Mouse (Mus musculus) hematopoietic stem cell, adult 5-6 weeks (primary cell): ENCODE results near the gene Bicd2. TPM values are rescaled to one million over a fixed set of nuclear protein-coding genes. Genes with fewer than 3 reads are reported as not detected.

ENCODE experiments used
- ATAC-seq, 2 experiments: fragments of 125-278 bp in 1 of 2; replicated peaks in 1 of 2; 2 replicates each; pipeline ENCODE4 v1.8.0; 2016 to 2017; ENCODE audit warnings: inconsistent platforms in 2 of 2, mild to moderate bottlenecking in 2 of 2, moderate number of reproducible peaks in 2 of 2, low read depth in 1 of 2, moderate TSS enrichment in 1 of 2; ENCODE audit not compliant: low FRiP score in 2 of 2, poor library complexity in 2 of 2, severe bottlenecking in 2 of 2, insufficient read depth in 1 of 2, low TSS enrichment in 1 of 2
- total RNA-seq: library from RNA; stranded (forward); fragments of 172-1452, 232-1000 nt; gene quantifications from 2 replicates; pipeline ENCODE4 v1.2.3, GENCODE M21; 2017

Bicd2 gene
- total RNA-seq, 1 experiment from 2014 or later = 21.2 TPM

GRCm38 (mm10) chr13:49421959-49422358, 80.6 kb downstream of the Bicd2 start:
- ATAC-seq = no peak

- ATAC-seq = no peak
Measured at GRCm38 (mm10) chr13:49426736-49427135, 85.4 kb downstream of the Bicd2 start.

GRCm38 (mm10) chr13:49428042-49428675, 86.8 kb downstream of the Bicd2 start:
- no peak for ATAC-seq

- ATAC-seq = no peak
Measured at GRCm38 (mm10) chr13:49430529-49430928, 89.1 kb downstream of the Bicd2 start.

GRCm38 (mm10) chr13:49433268-49434029, 92.1 kb downstream of the Bicd2 start:
- no peak for ATAC-seq

GRCm38 (mm10) chr13:49435745-49436144, 94.4 kb downstream of the Bicd2 start:
- ATAC-seq = no peak

GRCm38 (mm10) chr13:49436170-49436569, 94.8 kb downstream of the Bicd2 start:
- no peak for ATAC-seq

Other genes starting within 250 kb of the Bicd2 start
- not detected in 2 replicates for gene Wnk2, start 193.6 kb upstream of the Bicd2 start, total RNA-seq
- 58.6 and 65.6 TPM in 2 replicates for gene Ninj1, start 154.1 kb upstream of the Bicd2 start, total RNA-seq
- gene Card19, start 125.5 kb upstream of the Bicd2 start, total RNA-seq = 56.7 and 94.3 TPM in 2 replicates
- 5.1 and 10.8 TPM in 2 replicates for gene Susd3, start 92.9 kb upstream of the Bicd2 start, total RNA-seq
- gene Fgd3, start 21.3 kb upstream of the Bicd2 start, total RNA-seq = 13.0 and 16.8 TPM in 2 replicates
- gene Ippk, start 79.7 kb downstream of the Bicd2 start, total RNA-seq = 11.0 and 12.2 TPM in 2 replicates
- gene Tes3-ps, start 151.7 kb downstream of the Bicd2 start, total RNA-seq = 4.7 and 10.5 TPM in 2 replicates
- 0.25 and 0.69 TPM in 2 replicates for gene Ecm2, start 163.2 kb downstream of the Bicd2 start, total RNA-seq
- not detected in 2 replicates for gene Aspn, start 202.9 kb downstream of the Bicd2 start, total RNA-seq
- gene Omd, start 240.9 kb downstream of the Bicd2 start, total RNA-seq = not detected in 2 replicates